Mouse (Mus musculus) kidney, embryonic 16.5 days (tissue): ENCODE results near the gene Gm21834. TPM values are rescaled to one million over a fixed set of nuclear protein-coding genes. Genes with fewer than 3 reads are reported as not detected.

ENCODE experiments used
- ATAC-seq: fragments of 200-750 bp; cut with Nextera tagmentation; 2 replicates; pipeline ENCODE4 v1.8.0; 2017; ENCODE audit warnings: moderate TSS enrichment; ENCODE audit not compliant: low FRiP score, low TSS enrichment
- H3K27ac ChIP-seq: fragments of 300-500 bp; sonication (generic); 2 replicates; pipeline ENCODE4 v1.5.1; 2014; ENCODE audit warnings: low read length
- H3K27me3 ChIP-seq: fragments of 300-500 bp; sonication (generic); 2 replicates; pipeline ENCODE4 v1.6.1; 2014; ENCODE audit warnings: low read length, control low read depth, mixed read lengths; ENCODE audit not compliant: insufficient read depth
- H3K36me3 ChIP-seq: fragments of 300-500 bp; sonication (generic); 2 replicates; pipeline ENCODE4 v1.6.1; 2014; ENCODE audit warnings: low read length, control low read depth, mixed read lengths; ENCODE audit not compliant: insufficient read depth
- H3K4me1 ChIP-seq: fragments of 300-500 bp; sonication (generic); 2 replicates; pipeline ENCODE4 v1.6.1; 2014; ENCODE audit warnings: low read length, control low read depth, mixed read lengths; ENCODE audit not compliant: insufficient read depth
- H3K4me2 ChIP-seq: fragments of 300-500 bp; sonication (generic); replicated peaks from 2 replicates; pipeline ENCODE4 v1.6.1; 2014; ENCODE audit warnings: low read depth, low read length
- H3K4me3 ChIP-seq: fragments of 300-500 bp; sonication (generic); 2 replicates; pipeline ENCODE4 v1.5.1; 2014; ENCODE audit warnings: mild to moderate bottlenecking, low read length
- H3K9ac ChIP-seq: fragments of 300-500 bp; sonication (generic); replicated peaks from 2 replicates; pipeline ENCODE4 v1.6.1; 2014; ENCODE audit warnings: low read length
- H3K9me3 ChIP-seq: fragments of 300-500 bp; sonication (generic); 2 replicates; pipeline ENCODE4 v1.6.1; 2016; ENCODE audit warnings: low read length, control low read depth
- WGBS: fragments of 180-500 bp; shearing (Covaris S2); extraction: QIAGEN DNeasy Blood & Tissue Kit; methylation state at CpG from one replicate; pipeline ENCODE4 v1.1.7; 2014; 5-methylcytosine and 5-hydroxymethylcytosine counted together
- polyA plus RNA-seq: library from polyadenylated mRNA; unstranded; fragments of >200 nt; fragmentation: Nextera tagmentation; extraction: Ambion mirVana; gene quantifications from 2 replicates; pipeline ENCODE4 v1.2.1, GENCODE M21; 2015

The Gm21834 gene
- not detected in 2 replicates for polyA plus RNA-seq

DNA sequence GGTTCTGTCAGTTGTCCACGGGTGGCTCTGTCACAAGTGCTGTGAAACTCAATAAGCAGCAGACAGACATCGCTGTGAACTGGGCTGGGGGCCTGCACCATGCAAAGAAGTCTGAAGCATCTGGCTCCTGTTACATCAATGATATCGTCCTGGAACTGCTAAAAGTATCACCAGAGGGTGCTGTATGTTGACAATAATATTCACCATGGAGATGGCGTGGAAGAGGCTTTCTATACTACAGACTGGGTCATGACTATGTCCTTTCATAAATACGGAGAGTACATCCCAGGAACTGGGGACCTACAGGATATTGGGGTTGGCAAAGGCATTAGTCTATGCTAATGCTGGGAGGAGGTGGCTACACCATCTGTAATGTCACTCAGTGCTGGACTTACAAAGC, at the start of gene Gm21834:
TSS of gene Gm21834 (minus strand) at position 101 of the 400 bp plus-strand sequence.
- Histone ChIP-seq H3K27me3 (no peaks in the 10 kb centered on the region), H3K36me3 (no peaks in the 10 kb centered on the region), H3K9ac (no peak within 1 kb of the TSS), H3K4me2 (no peak within 1 kb of the TSS), H3K27ac (no peak within 1 kb of the TSS), H3K4me3 (no peak within 1 kb of the TSS), H3K9me3 (0 out of 2 replicates have a peak, but pooled peaks cover 4% of the 10 kb centered on the region), H3K4me1 (no peaks in the 10 kb centered on the region)
- ATAC-seq: no peak
- 85% methylated on average over 5 of the region's 5 CpGs for WGBS

- no peaks in the 10 kb centered on the region for H3K9me3 ChIP-seq
- H3K27me3 ChIP-seq: no peaks in the 10 kb centered on the region
- no peaks in the 10 kb centered on the region for H3K4me1 ChIP-seq
- no peak overlapping the region for H3K27ac ChIP-seq
- no peak overlapping the region for H3K4me2 ChIP-seq
- 80% methylated on average over 1 of the region's 1 CpGs for WGBS
- H3K9ac ChIP-seq: no peak overlapping the region
- H3K4me3 ChIP-seq: no peak overlapping the region
- ATAC-seq: no peak
- H3K36me3 ChIP-seq: no peaks in the 10 kb centered on the region
Measured at GRCm38 (mm10) chr17:57788161-57788799, 46.3 kb upstream of the Gm21834 start.

- no peak overlapping the region for H3K9ac ChIP-seq
- no peaks in the 10 kb centered on the region for H3K9me3 ChIP-seq
- no peaks in the 10 kb centered on the region for H3K4me1 ChIP-seq
- H3K4me2 ChIP-seq: no peak overlapping the region
- no peak overlapping the region for H3K27ac ChIP-seq
- H3K36me3 ChIP-seq: no peaks in the 10 kb centered on the region
- no peaks in the 10 kb centered on the region for H3K27me3 ChIP-seq
- ATAC-seq: no peak
- H3K4me3 ChIP-seq: no peak overlapping the region
- WGBS: 24% methylated on average over 4 of the region's 4 CpGs
Measured at GRCm38 (mm10) chr17:57770904-57771303, 28.9 kb upstream of the Gm21834 start.

- no peak within 1 kb of the TSS for H3K4me3 ChIP-seq
- peak; percentile 99 for ATAC-seq
- H3K36me3 ChIP-seq: no peaks in the 10 kb centered on the region
- 18% methylated on average over 26 of the region's 26 CpGs for WGBS
- H3K4me2 ChIP-seq: no peak within 1 kb of the TSS; the same call in 1 of the 2 replicates
- no peak within 1 kb of the TSS for H3K27ac ChIP-seq
- no peaks in the 10 kb centered on the region for H3K9me3 ChIP-seq
- H3K4me1 ChIP-seq: no peaks in the 10 kb centered on the region
- no peak within 1 kb of the TSS for H3K9ac ChIP-seq
- H3K27me3 ChIP-seq: no peaks in the 10 kb centered on the region
Measured at GRCm38 (mm10) chr17:57768622-57769610, 26.9 kb upstream of the Gm21834 start, which contains the start of gene Cntnap5c. TSS of gene Cntnap5c (plus strand) at chr17:57769570.

DNA sequence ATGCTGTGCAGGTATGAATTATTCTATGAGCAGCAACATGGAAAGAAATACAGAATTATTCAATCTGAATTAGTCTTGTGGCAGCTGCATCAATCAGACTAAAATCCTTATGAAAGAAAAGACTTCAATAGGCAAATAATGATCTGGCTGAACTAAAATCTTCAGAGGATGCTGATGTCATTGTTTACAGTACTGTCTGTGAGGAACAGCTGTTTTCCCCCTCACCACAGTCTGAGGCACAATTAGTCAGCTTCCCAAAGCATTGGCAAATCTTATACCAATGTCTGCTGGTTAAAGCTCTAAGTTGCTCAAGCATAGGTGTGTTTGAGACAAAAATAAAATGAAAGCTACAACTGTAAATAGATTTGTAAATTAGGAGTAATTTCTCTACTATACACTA, 25.3 kb upstream of the Gm21834 start:
- Histone ChIP-seq H3K4me1 (no peaks in the 10 kb centered on the region), H3K27me3 (no peaks in the 10 kb centered on the region), H3K4me2 (no peak overlapping the region), H3K27ac (no peak overlapping the region), H3K4me3 (no peak overlapping the region), H3K36me3 (no peaks in the 10 kb centered on the region), H3K9ac (no peak overlapping the region), H3K9me3 (no peaks in the 10 kb centered on the region)
- ATAC-seq: no peak

- Histone ChIP-seq H3K9me3 (no peaks in the 10 kb centered on the region), H3K27ac (no peak overlapping the region), H3K4me2 (no peak overlapping the region), H3K9ac (no peak overlapping the region), H3K27me3 (no peaks in the 10 kb centered on the region), H3K4me3 (no peak overlapping the region), H3K4me1 (no peaks in the 10 kb centered on the region), H3K36me3 (no peaks in the 10 kb centered on the region)
- 71% methylated on average over 1 of the region's 1 CpGs for WGBS
- no peak for ATAC-seq
Measured at GRCm38 (mm10) chr17:57758033-57758432, 16.0 kb upstream of the Gm21834 start.

DNA sequence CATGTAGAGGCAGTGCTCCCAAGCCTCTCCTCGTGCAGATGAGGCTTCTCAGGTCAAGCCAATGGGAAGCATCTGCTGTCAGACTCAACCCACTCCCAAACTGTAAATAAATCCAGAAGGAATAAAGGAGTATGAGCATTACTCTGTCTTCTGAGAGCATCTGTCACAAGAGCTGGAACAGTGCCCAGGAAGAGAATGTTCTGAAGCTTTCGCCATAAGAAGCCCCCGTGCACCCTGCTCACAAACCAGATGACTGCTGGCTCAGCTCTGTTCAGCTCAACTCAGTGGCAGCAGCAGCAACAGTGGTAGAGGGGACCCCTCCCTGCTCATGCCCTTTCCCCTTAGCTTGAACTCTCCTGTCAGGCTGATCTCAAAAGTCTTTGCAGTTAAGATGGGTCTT, 47.2 kb downstream of the Gm21834 start:
- ATAC-seq: peak; percentile 59; the same call in 1 of the 2 replicates
- H3K9me3 ChIP-seq: no peaks in the 10 kb centered on the region
- H3K4me2 ChIP-seq: no peak overlapping the region
- 60% methylated on average over 3 of the region's 3 CpGs for WGBS
- no peak overlapping the region for H3K27ac ChIP-seq
- H3K4me3 ChIP-seq: no peak overlapping the region
- no peak overlapping the region for H3K9ac ChIP-seq
- no peaks in the 10 kb centered on the region for H3K27me3 ChIP-seq
- no peaks in the 10 kb centered on the region for H3K36me3 ChIP-seq
- no peaks in the 10 kb centered on the region for H3K4me1 ChIP-seq

Other genes with a start within 250 kb of the Gm21834 start
- gene Vmn2r120, start 196.7 kb downstream of the Gm21834 start, polyA plus RNA-seq: not detected in 2 replicates
- not detected in 2 replicates for gene Cntnap5c, start 27.4 kb upstream of the Gm21834 start, polyA plus RNA-seq